In genomic region chr11:118415630-118416029, GRCm38 (mm10) we compare ENCODE assay signal across 16 mouse cellular contexts. TPM values are rescaled to one million over a fixed set of nuclear protein-coding genes. Genes with fewer than 3 reads are reported as not detected.
DNase-seq lines count a peak whose midpoint lies in the region; ATAC-seq and TF ChIP-seq lines count a peak whose summit lies in the region.
"Had no signal": no experiment of that assay in that cellular context is flagged by ENCODE, and none has a peak within 500 bp of the region (broad histone marks: within the 10 kb centered on the region; RNA-seq: fewer than 3 reads in every experiment).

No protein-coding gene starts in this region.

- no peak overlapping the region for H3K4me3 ChIP-seq in cerebellum, adult 2 months (replicated peaks; ENCODE audit: insufficient read depth, low read depth, low read length)
- no peak overlapping the region for H3K4me3 ChIP-seq in lung, postnatal 0 days (ENCODE audit: low read depth, low read length)
- 0 out of 2 replicates have a peak overlapping the region, but pooled peaks have one; percentile 2 for H3K4me3 ChIP-seq in intestine, embryonic 15.5 days (replicated peaks)
- H3K4me3 ChIP-seq in stomach, embryonic 16.5 days (replicated peaks; ENCODE audit: low read length) = no peak overlapping the region
- H3K4me3 ChIP-seq: embryonic facial prominence, embryonic 12.5 days; forebrain, embryonic 15.5 days; heart, embryonic 12.5 days; hindbrain, embryonic 10.5 days had no signal

- H3K4me1 ChIP-seq in cerebellum, adult 2 months (ENCODE audit: control insufficient read depth, insufficient read depth, low read length) = peaks cover 60% of the 10 kb centered on the region
- H3K4me1 ChIP-seq in lung, postnatal 0 days (ENCODE audit: insufficient read depth, low read depth, low read length) = peaks cover 15% of the 10 kb centered on the region
- H3K4me1 ChIP-seq in intestine, embryonic 15.5 days (replicated peaks) = peaks cover 41% of the 10 kb centered on the region
- H3K4me1 ChIP-seq in stomach, embryonic 16.5 days (ENCODE audit: control insufficient read depth, insufficient read depth, low read length) = peaks cover 20% of the 10 kb centered on the region

- ATAC-seq in lung, postnatal 0 days = no peak
- no peak for ATAC-seq in intestine, embryonic 15.5 days
- no peak for ATAC-seq in stomach, embryonic 16.5 days (ENCODE audit: insufficient read depth, low FRiP score)
- ATAC-seq: CD4-positive, CD25-positive, alpha-beta regulatory T cell, adult 4 months; forebrain, embryonic 15.5 days had no signal

- no peak overlapping the region for H3K9ac ChIP-seq in lung, postnatal 0 days (replicated peaks; ENCODE audit: low read depth)
- no peak overlapping the region for H3K9ac ChIP-seq in intestine, embryonic 15.5 days
- 0 out of 2 replicates have a peak overlapping the region, but pooled peaks have one; percentile 0 for H3K9ac ChIP-seq in stomach, embryonic 16.5 days (ENCODE audit: low read length)
- H3K9ac ChIP-seq: embryonic facial prominence, embryonic 12.5 days; forebrain, embryonic 15.5 days; heart, embryonic 12.5 days had no signal

- no peak for TF ChIP-seq POLR2A in cerebellum, adult 2 months (IDR thresholded peaks at IDR 0.05; ENCODE audit: borderline replicate concordance, insufficient read depth, low read length)

- DNase-seq in cerebellum, adult 2 months = no peak
- no peak for DNase-seq in cerebellum, postnatal 25 days
- no peak for DNase-seq in lung, postnatal 0 days (ENCODE audit: low spot score)
- DNase-seq in lung, postnatal 14 days = no peak
- no peak for DNase-seq in gastrocnemius, postnatal 36 days
- DNase-seq: adrenal gland, adult 8-10 months; B cell, adult 2 months; cerebellum, adult 8-10 months had no signal

- no peak for TF ChIP-seq CTCF in cerebellum, adult 2 months (IDR thresholded peaks at IDR 0.05; ENCODE audit: borderline replicate concordance, insufficient read depth, low read depth, low read length)
- TF ChIP-seq CTCF in lung, postnatal 0 days (IDR thresholded peaks at IDR 0.05) = no peak

- H3K27ac ChIP-seq in cerebellum, adult 2 months (ENCODE audit: insufficient read depth, low read length) = 0 out of 2 replicates have a peak overlapping the region, but pooled peaks have one; percentile 7
- peak overlapping the region; percentile 6; the same call in 1 of the 2 replicates for H3K27ac ChIP-seq in lung, postnatal 0 days (ENCODE audit: low read length)
- peak overlapping the region; percentile 72; the same call in 1 of the 2 replicates for H3K27ac ChIP-seq in intestine, embryonic 15.5 days
- 0 out of 2 replicates have a peak overlapping the region, but pooled peaks have one; percentile 51 for H3K27ac ChIP-seq in stomach, embryonic 16.5 days (ENCODE audit: low read length)
- H3K27ac ChIP-seq: embryonic facial prominence, embryonic 12.5 days; forebrain, embryonic 15.5 days; hindbrain, embryonic 10.5 days had no signal

- H3K27me3 ChIP-seq in cerebellum, adult 2 months (ENCODE audit: control insufficient read depth, insufficient read depth, low read length) = no peaks in the 10 kb centered on the region
- H3K27me3 ChIP-seq in lung, postnatal 0 days (replicated peaks; ENCODE audit: insufficient read depth, low read length) = no peaks in the 10 kb centered on the region
- no peaks in the 10 kb centered on the region for H3K27me3 ChIP-seq in intestine, embryonic 15.5 days (replicated peaks)
- no peaks in the 10 kb centered on the region for H3K27me3 ChIP-seq in stomach, embryonic 16.5 days (ENCODE audit: control insufficient read depth, insufficient read depth, low read length)
- H3K27me3 ChIP-seq: embryonic facial prominence, embryonic 12.5 days; forebrain, embryonic 15.5 days; heart, embryonic 12.5 days had no signal

- peaks cover 7% of the 10 kb centered on the region; the same call in 1 of the 2 replicates for H3K36me3 ChIP-seq in lung, postnatal 0 days (ENCODE audit: insufficient read depth, low read length)
- H3K36me3 ChIP-seq in intestine, embryonic 15.5 days = peaks cover 27% of the 10 kb centered on the region
- peaks cover 5% of the 10 kb centered on the region for H3K36me3 ChIP-seq in stomach, embryonic 16.5 days (ENCODE audit: control insufficient read depth, insufficient read depth, low read length)

- WGBS in cerebellum, adult 2 months = 32% methylated on average over 6 of the region's 6 CpGs
- whole genome bisulfite sequencing in lung, postnatal 0 days = 65% methylated on average over 6 of the region's 6 CpGs
- 79% methylated on average over 6 of the region's 6 CpGs for WGBS in intestine, embryonic 15.5 days
- 79% methylated on average over 6 of the region's 6 CpGs for WGBS in stomach, embryonic 16.5 days

- no peaks in the 10 kb centered on the region for H3K9me3 ChIP-seq in lung, postnatal 0 days (ENCODE audit: low read length)
- H3K9me3 ChIP-seq in intestine, embryonic 15.5 days = no peaks in the 10 kb centered on the region
- no peaks in the 10 kb centered on the region for H3K9me3 ChIP-seq in stomach, embryonic 16.5 days (replicated peaks; ENCODE audit: control insufficient read depth, low read length)
- H3K9me3 ChIP-seq: embryonic facial prominence, embryonic 12.5 days; forebrain, embryonic 15.5 days; G1E; heart, embryonic 12.5 days; hindbrain, embryonic 10.5 days had no signal

- H3K4me2 ChIP-seq in lung, postnatal 0 days (replicated peaks; ENCODE audit: low read depth, low read length) = no peak overlapping the region
- H3K4me2 ChIP-seq in intestine, embryonic 15.5 days (replicated peaks) = peak overlapping the region; percentile 65
- peak overlapping the region; percentile 11; the same call in 1 of the 2 replicates for H3K4me2 ChIP-seq in stomach, embryonic 16.5 days (ENCODE audit: low read depth, low read length)
- H3K4me2 ChIP-seq: embryonic facial prominence, embryonic 12.5 days; forebrain, embryonic 15.5 days; heart, embryonic 12.5 days had no signal

- TF ChIP-seq EP300 in lung, postnatal 0 days (IDR thresholded peaks at IDR 0.05) = no peak

- intact Hi-C loops in gastrocnemius, postnatal 36 days (cut with DNase I) = no loop called here

RNA-seq across cellular contexts. Expression of gene Cant1, which starts 3.3 kb away (rescaled TPM):
- polyA plus RNA-seq in cerebellum, adult 2 months (2012; rRNA removed) = 41.8 and 42.6 TPM in 2 replicates
- 21.3 and 22.5 TPM in 2 replicates for polyA plus RNA-seq in lung, postnatal 0 days (2015; fragmentation: Nextera tagmentation; extraction: Ambion mirVana)
- polyA plus RNA-seq in intestine, embryonic 15.5 days (2015; fragmentation: Nextera tagmentation; extraction: Ambion mirVana) = 39.7 and 44.3 TPM in 2 replicates
- polyA plus RNA-seq in stomach, embryonic 16.5 days (2015; fragmentation: Nextera tagmentation; extraction: Ambion mirVana) = 22.5 and 24.3 TPM in 2 replicates
- 1 to 10 TPM; 9.4 to 9.7 TPM for total RNA-seq in gastrocnemius, postnatal 36 days (2021)

RNA-seq across cellular contexts. Expression of gene C1qtnf1, which starts 12.4 kb away (rescaled TPM):
- polyA plus RNA-seq in cerebellum, adult 2 months (2012; rRNA removed) = 1.5 and 1.7 TPM in 2 replicates
- 7.2 and 9.1 TPM in 2 replicates for polyA plus RNA-seq in lung, postnatal 0 days (2015; fragmentation: Nextera tagmentation; extraction: Ambion mirVana)
- polyA plus RNA-seq in intestine, embryonic 15.5 days (2015; fragmentation: Nextera tagmentation; extraction: Ambion mirVana) = 6.3 and 6.6 TPM in 2 replicates
- polyA plus RNA-seq in stomach, embryonic 16.5 days (2015; fragmentation: Nextera tagmentation; extraction: Ambion mirVana) = 9.5 and 10.4 TPM in 2 replicates
- 1 to 10 TPM; 9.3 to 9.7 TPM for total RNA-seq in gastrocnemius, postnatal 36 days (2021)
- polyA plus RNA-seq: CD4-positive, CD25-positive, alpha-beta regulatory T cell, adult 4 months; G1E had no signal

RNA-seq across cellular contexts. Expression of gene Lgals3bp, which starts 13.7 kb away (rescaled TPM):
- polyA plus RNA-seq in cerebellum, adult 2 months (2012; rRNA removed) = 23.6 and 24.9 TPM in 2 replicates
- 30.8 and 44.3 TPM in 2 replicates for polyA plus RNA-seq in lung, postnatal 0 days (2015; fragmentation: Nextera tagmentation; extraction: Ambion mirVana)
- 153 and 171 TPM in 2 replicates for polyA plus RNA-seq in intestine, embryonic 15.5 days (2015; fragmentation: Nextera tagmentation; extraction: Ambion mirVana)
- 59.8 and 75.8 TPM in 2 replicates for polyA plus RNA-seq in stomach, embryonic 16.5 days (2015; fragmentation: Nextera tagmentation; extraction: Ambion mirVana)
- 10 to 100 TPM; 13.0 to 19.2 TPM for total RNA-seq in gastrocnemius, postnatal 36 days (2021)

Comparison
In these comparisons a context has a peak if more than half of its experiments do, and no peak if none do; other contexts are left out.
1. H3K27ac ChIP-seq: peak in every context shown above with its lines; median percentile 72 in intestine, embryonic 15.5 days; 51 in stomach, embryonic 16.5 days; 7 in cerebellum, adult 2 months; 6 in lung, postnatal 0 days.